Comparison of ENCODE assay signal across 8 mouse cellular contexts in genomic region chr5:13470057-13470905, GRCm38 (mm10).
DNase-seq lines count a peak whose midpoint lies in the region; ATAC-seq and TF ChIP-seq lines count a peak whose summit lies in the region.

No protein-coding gene starts in this region.

- no peak for TF ChIP-seq CTCF in liver, postnatal 0 days (IDR thresholded peaks at IDR 0.05; ENCODE audit: low read depth)
- no peak for TF ChIP-seq CTCF in thymus, adult 2 months (IDR thresholded peaks at IDR 0.05; ENCODE audit: borderline replicate concordance, control insufficient read depth, extremely low read depth, insufficient read depth, low read length, poor library complexity)

- no peaks in the 10 kb centered on the region for H3K9me3 ChIP-seq in heart, embryonic 15.5 days (replicated peaks)
- H3K9me3 ChIP-seq in lung, embryonic 15.5 days = no peaks in the 10 kb centered on the region
- H3K9me3 ChIP-seq in liver, postnatal 0 days (ENCODE audit: low read length) = no peaks in the 10 kb centered on the region

- no peak overlapping the region for H3K4me3 ChIP-seq in heart, embryonic 15.5 days
- no peak overlapping the region for H3K4me3 ChIP-seq in lung, embryonic 15.5 days
- no peak overlapping the region for H3K4me3 ChIP-seq in liver, postnatal 0 days (ENCODE audit: low read depth, low read length)
- no peak overlapping the region for H3K4me3 ChIP-seq in thymus, adult 2 months (ENCODE audit: control insufficient read depth, insufficient read depth, low read length)

- no peak for TF ChIP-seq EP300 in liver, postnatal 0 days (IDR thresholded peaks at IDR 0.05; ENCODE audit: low read depth)

- H3K4me2 ChIP-seq in heart, embryonic 15.5 days = no peak overlapping the region
- H3K4me2 ChIP-seq in lung, embryonic 15.5 days = no peak overlapping the region
- H3K4me2 ChIP-seq in liver, postnatal 0 days (ENCODE audit: low read depth, low read length) = no peak overlapping the region

- no peaks in the 10 kb centered on the region for H3K27me3 ChIP-seq in heart, embryonic 15.5 days
- H3K27me3 ChIP-seq in lung, embryonic 15.5 days = no peaks in the 10 kb centered on the region
- no peaks in the 10 kb centered on the region for H3K27me3 ChIP-seq in liver, postnatal 0 days (ENCODE audit: insufficient read depth, low read length)
- no peaks in the 10 kb centered on the region for H3K27me3 ChIP-seq in thymus, adult 2 months (ENCODE audit: control insufficient read depth, insufficient read depth, low read length)

- no peak overlapping the region for H3K9ac ChIP-seq in heart, embryonic 15.5 days
- H3K9ac ChIP-seq in lung, embryonic 15.5 days = no peak overlapping the region
- no peak overlapping the region for H3K9ac ChIP-seq in liver, postnatal 0 days (replicated peaks)

- peaks cover 16% of the 10 kb centered on the region for H3K4me1 ChIP-seq in heart, embryonic 15.5 days (replicated peaks)
- peaks cover 16% of the 10 kb centered on the region for H3K4me1 ChIP-seq in lung, embryonic 15.5 days
- H3K4me1 ChIP-seq in liver, postnatal 0 days (ENCODE audit: insufficient read depth) = no peaks in the 10 kb centered on the region
- no peaks in the 10 kb centered on the region for H3K4me1 ChIP-seq in thymus, adult 2 months (replicated peaks; ENCODE audit: control insufficient read depth, insufficient read depth, low read length)

- H3K27ac ChIP-seq in heart, embryonic 15.5 days = peak overlapping the region; percentile 67
- H3K27ac ChIP-seq in lung, embryonic 15.5 days = peak overlapping the region; percentile 55
- no peak overlapping the region for H3K27ac ChIP-seq in liver, postnatal 0 days (ENCODE audit: low read depth)
- no peak overlapping the region for H3K27ac ChIP-seq in thymus, adult 2 months (ENCODE audit: control insufficient read depth, insufficient read depth, low read length)

- 36% methylated on average over 7 of the region's 7 CpGs for WGBS in heart, embryonic 15.5 days
- 29% methylated on average over 7 of the region's 7 CpGs for WGBS in lung, embryonic 15.5 days
- WGBS in liver, postnatal 0 days (ENCODE audit: insufficient replicate concordance) = 72% methylated on average over 7 of the region's 7 CpGs
- WGBS in thymus, adult 2 months = 90% methylated on average over 7 of the region's 7 CpGs

- peak; percentile 67; the same call in 1 of the 2 replicates for ATAC-seq in heart, embryonic 15.5 days (replicated peaks; ENCODE audit: insufficient number of reproducible peaks, insufficient read depth, low FRiP score, low read depth)
- peak; percentile 83; the same call in 1 of the 2 replicates for ATAC-seq in lung, embryonic 15.5 days (ENCODE audit: borderline replicate concordance, extremely low read depth, low FRiP score, low TSS enrichment)
- ATAC-seq in liver, postnatal 0 days = no peak

- no peaks in the 10 kb centered on the region for H3K36me3 ChIP-seq in heart, embryonic 15.5 days
- H3K36me3 ChIP-seq in lung, embryonic 15.5 days = no peaks in the 10 kb centered on the region
- H3K36me3 ChIP-seq in liver, postnatal 0 days (replicated peaks; ENCODE audit: insufficient read depth, low read length) = no peaks in the 10 kb centered on the region
- H3K36me3 ChIP-seq in thymus, adult 2 months (ENCODE audit: control insufficient read depth, insufficient read depth, low read length) = no peaks in the 10 kb centered on the region

- peak; percentile 36 to 53 for DNase-seq in cerebellum, postnatal 14 days
- no peak for DNase-seq in cerebellum, adult 11-12 months
- peak; percentile 46 for DNase-seq in urinary bladder, postnatal 14 days (ENCODE audit: low spot score)
- DNase-seq in urinary bladder, postnatal 10 days (ENCODE audit: low spot score) = no peak
- no peak for DNase-seq in liver, postnatal 0 days
- DNase-seq in thymus, adult 2 months = no peak

- TF ChIP-seq POLR2A in thymus, adult 2 months (IDR thresholded peaks at IDR 0.05; ENCODE audit: control insufficient read depth, extremely low read depth, insufficient read depth, low read length, poor library complexity) = no peak

Comparison
In these comparisons a context has a peak if more than half of its experiments do, and no peak if none do; other contexts are left out.
1. DNase-seq: peak in cerebellum, postnatal 14 days (2 of 2) and urinary bladder, postnatal 14 days (single experiment); none in cerebellum, adult 11-12 months (single experiment), urinary bladder, postnatal 10 days (single experiment), liver, postnatal 0 days (single experiment) and thymus, adult 2 months (single experiment).
2. H3K27ac ChIP-seq: peak in heart, embryonic 15.5 days (single experiment) and lung, embryonic 15.5 days (single experiment); none in liver, postnatal 0 days (single experiment) and thymus, adult 2 months (single experiment).